Mouse (Mus musculus): ENCODE data around the gene Rbbp4. TPM values are rescaled to one million over a fixed set of nuclear protein-coding genes. Genes with fewer than 3 reads are reported as not detected.

Rbbp4 gene
- total RNA-seq, 2 experiments from 2014 or later: 122 to 259 TPM

DNA sequence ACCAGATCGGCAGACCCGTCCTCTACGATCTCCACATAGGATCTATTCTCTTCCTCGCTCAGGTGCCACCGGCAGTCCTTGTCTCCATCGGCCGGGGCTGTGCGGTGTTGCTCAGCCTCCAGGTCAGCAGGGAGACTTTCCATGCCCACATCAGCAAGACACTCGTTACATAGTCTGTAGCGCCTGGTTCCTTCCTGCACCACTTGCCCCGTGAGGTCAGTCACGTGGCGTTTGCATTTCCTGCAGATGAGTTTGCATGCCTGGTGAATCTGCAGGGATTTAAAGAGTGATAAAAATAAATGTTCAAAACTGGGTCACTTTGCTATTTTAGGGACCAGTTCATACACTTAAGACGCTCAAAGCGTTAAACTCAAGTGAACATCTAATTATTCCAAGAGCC is 19.1 kb upstream of the Rbbp4 start:
- ATAC-seq (replicated peaks; ENCODE audit: poor library complexity): no peak

DNA sequence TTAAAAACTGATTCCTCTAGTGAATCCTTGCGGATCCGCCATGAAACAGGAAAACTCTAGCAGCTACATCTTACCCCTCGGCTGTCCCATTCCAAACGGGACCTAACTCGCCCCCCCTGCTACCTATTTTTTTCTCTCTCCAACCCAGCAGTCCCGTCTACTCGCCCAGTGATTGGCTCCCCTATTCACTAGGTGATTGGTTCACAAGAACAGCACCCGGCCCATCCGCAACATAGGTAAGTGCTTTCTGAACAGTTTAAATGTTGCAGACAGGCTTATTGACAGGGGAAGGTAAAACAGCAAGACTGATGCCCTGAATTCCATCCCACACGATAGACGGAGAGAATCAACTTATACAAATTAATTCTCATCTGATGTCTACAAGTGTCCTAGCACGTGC is 18.0 kb upstream of the Rbbp4 start:
- ATAC-seq (replicated peaks; ENCODE audit: poor library complexity): no peak

- ATAC-seq (replicated peaks; ENCODE audit: poor library complexity): no peak
Measured at GRCm38 (mm10) chr4:129351111-129351510, 15.9 kb upstream of the Rbbp4 start.

- ATAC-seq (replicated peaks; ENCODE audit: poor library complexity): peak; percentile 98
Measured at GRCm38 (mm10) chr4:129350644-129351043, 15.5 kb upstream of the Rbbp4 start.

GRCm38 (mm10) chr4:129346481-129347154 is 11.4 kb upstream of the Rbbp4 start:
- no peak for ATAC-seq (replicated peaks; ENCODE audit: poor library complexity)

GRCm38 (mm10) chr4:129342705-129343104 is 7.5 kb upstream of the Rbbp4 start:
- no peak for ATAC-seq (replicated peaks; ENCODE audit: poor library complexity)

DNA sequence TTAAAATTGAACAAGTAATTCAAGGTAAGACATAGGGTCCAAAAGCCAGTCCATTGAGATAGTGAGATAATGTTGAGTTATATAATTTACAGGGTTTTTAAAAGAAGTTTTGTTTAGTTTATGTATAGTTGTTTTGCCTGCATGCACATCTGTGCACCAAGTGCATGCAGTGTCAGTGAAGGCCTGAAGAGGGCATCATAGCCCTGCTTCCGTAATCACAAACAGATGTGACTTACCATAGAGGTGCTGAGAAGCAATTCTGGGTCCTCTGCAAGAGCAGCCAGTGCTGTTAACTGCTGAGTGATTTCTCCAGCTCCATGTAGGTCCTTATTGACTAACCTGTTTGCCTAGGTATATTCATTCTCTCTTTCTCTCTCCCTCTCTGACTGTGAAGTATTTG is 6.7 kb upstream of the Rbbp4 start:
- no peak for ATAC-seq (replicated peaks; ENCODE audit: poor library complexity)

DNA sequence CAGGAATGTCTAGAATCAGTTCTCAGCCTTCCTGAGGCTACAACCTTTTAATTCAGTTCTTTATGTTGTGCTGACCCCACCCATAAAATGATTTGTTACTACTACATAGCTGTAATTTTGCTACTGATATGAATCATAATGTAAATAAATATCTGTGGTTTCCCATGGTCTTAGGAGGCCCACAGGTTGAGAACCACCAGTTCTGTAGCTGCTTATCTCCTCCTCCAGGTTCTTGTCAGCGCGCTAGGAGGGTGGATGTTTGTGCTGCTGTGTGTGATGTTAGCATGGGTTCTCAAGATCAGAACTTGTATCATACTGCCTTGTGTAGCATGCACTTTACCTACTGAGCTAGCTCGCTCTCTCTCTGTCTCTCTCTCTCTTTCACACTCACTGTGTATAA is 4.6 kb upstream of the Rbbp4 start:
- ATAC-seq (replicated peaks; ENCODE audit: poor library complexity): peak; percentile 37

- ATAC-seq (replicated peaks; ENCODE audit: poor library complexity): no peak
Measured at GRCm38 (mm10) chr4:129336291-129336690, 1.1 kb upstream of the Rbbp4 start.

- ATAC-seq (replicated peaks; ENCODE audit: poor library complexity): no peak
Measured at GRCm38 (mm10) chr4:129334677-129335215, 424 bp downstream of the Rbbp4 start.

DNA sequence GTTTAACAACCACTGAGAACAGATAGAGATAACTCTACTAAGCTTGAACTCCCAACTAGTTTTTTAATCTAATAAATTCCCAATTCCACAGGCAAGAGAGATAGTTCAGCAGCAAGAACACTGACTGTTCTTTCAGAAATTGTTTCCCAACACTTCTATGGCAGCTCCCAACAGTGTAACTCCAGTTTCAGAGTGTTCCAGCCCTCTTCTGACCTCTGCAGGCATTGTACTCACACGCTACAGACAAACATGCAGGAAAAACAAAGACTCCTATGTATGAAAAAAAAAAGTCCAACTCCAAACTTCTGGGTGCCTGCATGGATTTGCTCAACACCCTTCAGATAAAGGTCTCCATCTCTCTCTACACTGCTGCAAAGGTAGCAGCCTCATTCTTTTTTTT is 2.3 kb downstream of the Rbbp4 start:
- ATAC-seq (replicated peaks; ENCODE audit: poor library complexity): no peak

- ATAC-seq (replicated peaks; ENCODE audit: poor library complexity): no peak
Measured at GRCm38 (mm10) chr4:129326191-129326590, 9.0 kb downstream of the Rbbp4 start.

- no peak for ATAC-seq (replicated peaks; ENCODE audit: poor library complexity)
Measured at GRCm38 (mm10) chr4:129324756-129325155, 10.4 kb downstream of the Rbbp4 start.

DNA sequence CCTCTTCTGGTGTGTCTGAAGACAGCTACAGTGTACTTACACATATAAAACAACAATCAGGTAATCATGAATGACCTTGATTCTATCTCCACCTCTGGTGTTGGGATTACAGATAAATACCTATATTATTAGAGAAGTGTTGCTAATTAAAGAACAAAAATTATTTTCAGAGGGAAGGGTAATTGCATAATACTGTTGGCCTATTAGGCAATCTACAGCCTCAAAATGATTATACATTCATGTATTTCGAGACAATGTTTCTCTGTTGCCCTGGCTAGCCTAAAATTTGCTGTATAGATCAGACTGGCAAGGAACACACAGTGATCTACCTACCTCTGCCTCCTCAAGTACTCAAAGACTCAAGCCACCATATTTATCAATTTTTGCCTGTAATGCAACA is 11.7 kb downstream of the Rbbp4 start:
- no peak for ATAC-seq (replicated peaks; ENCODE audit: poor library complexity)

- ATAC-seq (replicated peaks; ENCODE audit: poor library complexity): no peak
Measured at GRCm38 (mm10) chr4:129322042-129322441, 13.1 kb downstream of the Rbbp4 start.

DNA sequence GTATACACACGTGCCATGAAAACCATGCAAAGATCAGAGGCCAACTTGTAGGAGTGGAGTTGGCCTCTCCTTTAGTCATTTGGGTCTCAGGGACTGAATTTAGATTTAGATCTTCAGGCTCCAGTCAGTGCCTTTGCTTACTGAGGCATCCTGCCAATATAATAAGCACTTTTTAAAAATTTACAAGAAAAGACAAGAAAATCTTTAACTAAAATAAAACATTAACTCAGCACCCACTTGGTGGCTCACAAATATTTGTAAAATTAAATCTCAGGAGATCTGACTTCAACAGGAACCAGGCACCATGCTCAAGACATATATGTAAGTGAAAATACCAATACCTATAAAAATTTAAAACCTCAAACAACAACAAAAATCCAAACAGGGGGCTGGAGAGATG is 14.3 kb downstream of the Rbbp4 start:
- no peak for ATAC-seq (replicated peaks; ENCODE audit: poor library complexity)

GRCm38 (mm10) chr4:129313886-129314285 is 21.3 kb downstream of the Rbbp4 start:
- ATAC-seq (replicated peaks; ENCODE audit: poor library complexity): no peak

- ATAC-seq (replicated peaks; ENCODE audit: poor library complexity): no peak
Measured at GRCm38 (mm10) chr4:129307936-129308335, 27.2 kb downstream of the Rbbp4 start.

DNA sequence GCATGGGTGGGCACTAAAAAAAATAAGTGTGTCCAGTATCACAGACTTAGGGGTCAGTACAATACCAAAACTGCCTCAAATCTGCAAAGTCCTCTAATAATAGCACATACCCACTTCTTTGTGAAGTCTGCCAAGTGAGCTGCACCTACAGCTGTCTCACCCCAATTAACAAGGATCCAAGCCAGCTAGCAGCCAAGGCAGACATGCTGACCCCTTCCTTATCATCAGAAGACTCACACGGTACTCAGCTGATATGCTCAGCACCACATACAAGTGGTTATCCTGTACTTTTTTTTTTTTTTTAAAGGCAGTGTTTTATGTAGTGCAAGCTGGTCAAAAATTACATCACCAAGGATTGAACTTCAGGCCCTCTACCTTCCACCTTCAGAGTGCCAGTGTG is 30.9 kb downstream of the Rbbp4 start:
- peak; percentile 92 for ATAC-seq (replicated peaks; ENCODE audit: poor library complexity)

GRCm38 (mm10) chr4:129303816-129304215 is 31.4 kb downstream of the Rbbp4 start:
- ATAC-seq (replicated peaks; ENCODE audit: poor library complexity): no peak

- ATAC-seq (replicated peaks; ENCODE audit: poor library complexity): no peak
Measured at GRCm38 (mm10) chr4:129303401-129303800, 31.8 kb downstream of the Rbbp4 start.

GRCm38 (mm10) chr4:129299121-129299520 is 36.0 kb downstream of the Rbbp4 start:
- no peak for ATAC-seq (replicated peaks; ENCODE audit: poor library complexity)

DNA sequence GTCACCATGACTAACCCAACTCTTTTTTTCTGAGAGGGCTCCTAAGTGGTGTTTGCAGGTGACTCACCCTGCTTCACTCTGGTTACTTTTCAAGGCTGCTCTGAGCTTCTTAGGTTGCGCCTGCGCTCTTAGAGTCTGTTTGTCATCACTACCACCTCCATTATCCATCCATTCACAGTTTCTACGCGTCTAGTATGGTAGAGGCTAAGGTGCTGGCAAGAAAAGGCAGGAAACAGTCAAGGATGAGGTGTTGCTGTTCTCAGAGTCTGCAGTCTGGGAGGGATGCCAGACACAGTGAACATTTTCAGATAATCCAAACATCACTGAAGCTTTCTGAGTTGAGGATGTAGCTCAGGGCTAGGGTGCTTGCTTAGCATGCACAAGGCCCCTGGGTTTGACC is 37.4 kb downstream of the Rbbp4 start:
- no peak for ATAC-seq (replicated peaks; ENCODE audit: poor library complexity)
